Mouse (Mus musculus) urinary bladder, postnatal 4 days (tissue): ENCODE data around the gene Plch1.

Experiments used
- DNase-seq, 2 experiments: peaks; one replicate each; pipeline ENCODE4 v3.0.0; 2021 to 2022; ENCODE audit warnings: low spot score in 2 of 2

The Plch1 gene

DNA sequence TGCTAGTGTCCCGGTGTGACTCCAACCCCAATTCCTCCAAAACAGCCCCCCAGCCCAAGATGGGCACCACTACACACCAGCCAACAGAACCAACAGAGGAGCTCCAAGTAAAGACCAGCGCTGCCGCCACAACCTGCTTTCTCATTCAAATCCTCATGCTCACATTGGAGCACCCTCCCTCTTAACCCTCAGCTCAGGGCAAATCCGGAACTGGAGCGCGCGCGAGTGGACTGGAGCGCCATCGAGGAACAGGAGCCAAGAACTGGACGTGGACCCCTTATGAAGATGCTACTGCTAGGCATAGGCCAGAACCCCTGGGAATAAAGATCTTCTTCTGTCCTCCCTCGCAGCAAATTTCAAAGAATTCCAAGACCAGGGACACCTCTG is at the start of gene Plch1:
TSS of gene Plch1 (minus strand) at position 164 of the 387 bp plus-strand sequence.
- peak in 1 of 2 experiments; percentile 61 for DNase-seq

DNA sequence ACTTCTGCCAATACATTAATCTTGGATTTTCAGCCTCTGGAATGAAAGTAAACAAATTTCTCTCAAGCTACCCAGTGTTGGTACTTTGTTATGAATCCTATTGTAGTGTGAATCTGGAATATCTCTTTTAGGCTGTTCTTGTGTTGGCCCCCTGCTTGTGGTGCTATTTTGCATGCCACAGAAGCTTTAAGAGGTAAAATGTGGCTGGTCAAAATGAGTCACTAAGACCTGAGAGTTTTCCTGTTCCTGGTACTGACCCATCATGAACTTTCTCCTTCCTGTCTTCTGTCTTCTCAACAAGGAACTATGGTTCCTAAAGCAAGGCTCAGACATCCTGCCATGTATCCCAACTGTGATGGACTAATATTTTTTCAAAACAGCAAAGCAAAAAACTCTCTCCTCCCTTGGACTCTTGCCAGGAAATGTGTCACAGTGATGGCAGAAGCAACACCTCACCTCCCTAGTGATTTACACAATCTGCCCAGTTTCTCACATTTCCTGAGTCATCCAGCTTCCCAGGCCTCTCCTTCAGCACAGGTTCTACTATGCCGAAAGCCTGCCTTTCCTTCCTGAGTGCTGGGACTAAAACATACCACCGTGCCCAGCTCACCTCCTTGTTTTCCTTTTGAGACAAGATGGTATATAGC is 42.1 kb upstream of the Plch1 start:
- DNase-seq = no peak

DNA sequence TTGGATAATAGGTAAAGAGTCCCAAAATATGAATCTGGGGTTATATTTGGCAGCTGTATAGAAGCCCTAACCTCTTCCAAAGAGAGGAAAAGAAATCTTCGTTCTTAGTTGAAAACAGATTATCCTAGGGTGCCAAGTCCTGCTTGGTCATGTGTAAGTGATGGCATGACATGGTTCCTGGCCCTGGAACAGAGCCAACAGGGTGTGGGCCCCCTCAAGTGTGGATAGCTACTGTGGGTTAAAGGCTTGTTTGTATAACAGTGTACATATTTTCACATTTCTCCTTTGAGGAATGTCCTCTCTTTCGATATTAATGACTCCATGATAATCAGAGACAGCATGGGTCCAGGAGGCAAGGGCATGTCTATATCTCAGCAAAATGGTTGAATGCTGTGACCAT is 39.7 kb upstream of the Plch1 start:
- no peak for DNase-seq

DNA sequence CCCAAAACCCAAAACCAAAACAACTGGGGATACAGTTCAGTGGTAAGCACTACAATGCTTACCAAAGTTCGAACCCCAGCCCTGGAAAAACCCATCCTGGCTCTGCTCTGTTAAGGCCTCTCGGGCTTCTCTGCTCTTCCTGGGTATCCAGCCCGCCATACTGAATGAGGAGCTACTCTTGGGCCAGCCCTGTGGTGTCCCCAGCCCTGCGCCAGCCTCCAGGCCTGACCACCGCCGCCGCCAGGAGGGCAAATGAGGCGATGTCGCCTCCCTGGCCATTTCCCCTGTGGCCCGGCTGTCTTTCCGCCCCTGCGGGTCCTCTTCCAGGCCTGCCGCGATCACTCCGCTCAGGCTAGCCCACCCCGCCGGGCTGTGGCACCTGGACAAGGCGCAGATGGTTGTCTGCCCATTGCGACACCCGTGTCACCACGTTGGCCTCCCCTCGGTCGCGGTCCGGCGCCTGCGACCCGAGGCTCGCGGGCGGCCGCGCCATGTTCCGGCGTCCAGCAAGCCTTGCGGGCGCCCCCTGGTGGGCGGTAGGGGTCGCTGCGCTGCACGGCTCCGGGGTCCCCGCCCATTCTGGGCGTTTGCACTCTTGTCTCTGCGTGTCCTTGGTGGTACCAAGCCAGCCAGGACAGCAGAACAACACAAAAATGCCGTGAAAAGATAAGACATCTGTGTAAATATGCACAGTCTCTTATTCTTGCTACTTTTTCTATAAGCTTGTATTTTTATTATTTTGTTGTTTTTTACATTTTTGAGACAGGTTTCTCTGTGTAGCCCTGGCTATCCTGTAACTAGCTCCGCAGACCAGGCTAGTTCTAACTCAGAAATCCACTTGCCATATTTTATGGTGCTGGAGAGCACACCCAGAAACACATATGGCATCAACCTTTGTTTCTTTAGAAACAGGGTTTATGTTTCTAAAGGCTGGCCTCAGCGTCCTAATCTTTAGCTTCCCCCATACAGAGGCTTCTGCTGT is 29.9 kb upstream of the Plch1 start, which contains the start of gene E130311K13Rik:
TSS of gene E130311K13Rik (minus strand) at position 595 of the 982 bp plus-strand sequence.
- peak; percentile 88 to 91 for DNase-seq

DNA sequence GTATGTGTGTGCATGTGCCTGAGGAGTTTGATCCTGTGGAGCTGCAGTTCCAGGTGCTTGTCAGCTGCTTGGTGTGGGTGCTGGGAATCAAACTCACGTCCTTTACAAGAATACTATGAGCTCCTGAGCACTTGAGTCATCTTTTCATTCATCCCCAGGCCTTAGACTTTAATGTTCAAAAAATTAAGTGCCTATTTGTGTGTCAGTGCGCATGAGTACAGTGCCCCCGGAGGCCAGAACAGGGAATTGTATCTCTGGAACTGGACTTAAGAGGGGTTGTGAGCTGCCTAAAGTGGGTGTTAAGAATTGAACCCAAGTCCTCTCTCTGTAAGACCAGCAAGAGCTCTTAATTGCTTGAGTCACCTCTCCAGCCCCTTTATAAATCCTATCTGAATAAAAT is 20.4 kb upstream of the Plch1 start:
- no peak for DNase-seq

DNA sequence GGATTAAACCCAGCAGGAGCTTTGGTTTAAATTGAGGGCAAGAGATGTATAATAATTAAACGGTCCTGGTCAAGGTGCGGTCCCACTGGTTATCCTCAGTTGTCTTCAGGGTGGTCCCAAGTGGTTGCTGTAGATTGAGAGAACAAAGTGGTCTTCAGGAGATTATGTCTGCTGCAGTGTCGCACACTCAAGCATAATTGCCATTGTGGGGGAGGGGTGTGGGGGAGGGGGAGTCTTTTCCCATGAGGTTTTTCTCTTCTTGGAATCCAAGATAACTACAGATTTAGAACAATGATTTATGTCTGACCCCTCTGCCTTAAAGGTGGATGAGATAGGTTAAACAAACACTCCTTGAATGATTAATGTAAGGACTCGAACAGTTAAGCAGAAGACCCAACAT is 11.0 kb upstream of the Plch1 start:
- no peak for DNase-seq

DNA sequence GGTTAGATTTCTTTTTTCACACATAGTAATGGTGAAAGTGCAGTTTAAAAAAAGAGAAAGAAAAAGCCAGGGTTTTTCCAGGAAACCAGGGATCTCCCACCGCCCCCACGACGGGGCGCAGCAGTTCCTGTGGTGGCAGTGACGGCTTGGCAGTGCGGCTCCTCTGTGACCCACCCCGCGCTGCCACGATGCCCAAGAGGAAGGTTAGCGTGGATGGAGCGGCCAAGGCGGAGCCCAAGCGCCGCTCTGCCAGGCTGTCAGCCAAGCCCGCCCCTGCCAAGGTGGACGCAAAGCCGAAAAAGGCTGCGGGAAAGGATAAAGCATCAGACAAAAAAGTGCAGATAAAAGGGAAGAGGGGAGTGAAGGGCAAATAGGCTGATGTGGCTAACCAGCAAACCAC is 6.0 kb upstream of the Plch1 start:
- no peak for DNase-seq

DNA sequence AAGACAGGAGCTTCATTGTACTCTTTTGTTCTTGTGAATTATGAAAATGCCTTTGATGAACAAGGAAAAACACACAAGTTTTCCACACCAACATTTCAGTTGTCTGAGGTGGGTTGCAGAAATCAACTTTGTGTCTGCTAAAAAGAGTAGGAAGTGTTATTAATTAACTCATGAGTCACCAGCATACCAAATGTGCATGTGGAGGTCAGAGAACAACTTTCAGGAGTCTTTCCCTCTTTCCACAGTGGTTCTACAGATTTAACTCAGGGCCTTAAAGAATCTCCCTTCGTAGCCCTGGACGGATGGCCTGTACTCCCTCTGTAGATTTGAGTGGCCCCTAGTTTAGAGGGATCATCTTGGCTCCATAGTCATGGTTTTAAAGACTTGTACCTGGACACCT is 4.9 kb upstream of the Plch1 start:
- no peak for DNase-seq

DNA sequence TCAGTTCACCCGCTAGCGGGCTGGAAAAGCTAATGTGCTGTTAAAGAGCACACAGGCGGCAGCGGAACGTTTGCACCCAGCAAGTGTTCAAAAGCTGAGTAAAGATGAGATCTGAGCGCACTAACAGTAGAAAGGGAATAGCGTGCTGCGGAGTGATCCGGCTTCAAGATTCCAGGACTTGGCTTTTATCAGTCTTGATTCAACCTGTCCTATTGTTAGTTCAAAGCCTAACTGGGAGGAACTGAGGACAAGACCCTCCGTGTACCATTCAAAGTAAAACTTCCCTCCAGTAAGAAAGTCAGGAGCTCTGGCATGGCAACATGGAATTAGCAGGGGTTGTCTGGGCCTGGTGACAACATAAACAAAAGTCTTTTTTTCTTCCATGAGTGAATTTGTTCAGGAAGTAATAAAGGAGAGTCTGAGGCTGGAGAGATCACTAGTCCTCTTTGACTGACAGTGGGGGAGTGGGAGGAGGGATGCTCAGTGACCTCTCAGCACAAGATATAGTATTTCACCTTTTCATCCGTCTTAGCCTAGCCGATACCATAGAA is 824 bp upstream of the Plch1 start:
- DNase-seq = no peak

DNA sequence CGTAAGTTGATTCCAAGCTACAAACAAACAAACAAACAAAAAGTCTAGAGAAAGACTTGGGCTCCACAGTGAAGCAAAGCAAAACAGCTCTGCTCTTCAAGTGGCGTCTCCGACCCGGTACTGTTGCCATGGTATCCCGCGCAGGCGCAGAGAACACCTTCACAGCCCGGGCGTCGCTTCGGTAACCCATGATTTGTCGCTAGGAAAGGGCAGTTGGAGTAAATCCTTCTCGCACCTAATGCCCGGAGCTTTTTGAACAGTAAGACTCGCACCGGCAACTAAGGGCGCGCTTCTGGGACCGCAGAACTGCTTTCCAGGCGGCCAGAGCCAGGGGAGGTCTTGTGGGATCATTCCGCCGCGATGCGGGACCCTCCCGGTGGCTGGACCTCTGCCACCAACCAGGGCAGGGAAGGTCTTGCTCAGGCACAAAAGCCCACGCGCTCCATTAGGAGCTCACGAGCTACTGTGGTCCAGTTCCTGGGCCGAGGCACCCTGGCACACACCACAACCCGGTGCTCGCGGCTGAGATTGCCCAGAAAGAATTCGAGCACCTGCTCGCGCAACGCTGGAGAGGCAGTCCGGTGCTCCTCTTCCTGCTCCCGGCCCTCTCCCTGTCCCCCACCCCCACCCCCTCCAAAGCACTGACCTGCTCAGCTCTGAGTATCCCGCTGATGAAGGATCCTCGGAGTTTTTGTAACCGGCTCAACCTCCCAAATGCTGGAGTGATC is 527 bp downstream of the Plch1 start:
- DNase-seq = peak; percentile 55 to 72

DNA sequence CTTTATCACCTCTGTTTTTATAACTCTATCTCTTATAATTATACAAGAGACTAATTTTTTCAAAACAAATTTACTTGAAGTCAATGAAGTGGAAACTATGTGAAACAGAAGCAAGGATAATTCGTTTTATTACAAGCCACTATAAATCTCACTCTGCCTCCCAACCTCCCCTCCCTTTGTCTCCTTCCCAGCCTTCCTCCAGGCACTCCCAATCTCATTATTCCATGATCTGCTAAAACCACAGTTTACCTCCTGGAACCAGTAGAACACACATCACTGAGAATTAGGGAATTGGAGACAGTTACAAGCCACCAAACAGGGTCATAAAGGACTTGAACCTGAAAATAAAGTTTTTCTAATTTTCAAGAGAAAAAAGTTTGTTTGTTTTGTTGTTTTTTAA is 2.1 kb downstream of the Plch1 start:
- no peak for DNase-seq

DNA sequence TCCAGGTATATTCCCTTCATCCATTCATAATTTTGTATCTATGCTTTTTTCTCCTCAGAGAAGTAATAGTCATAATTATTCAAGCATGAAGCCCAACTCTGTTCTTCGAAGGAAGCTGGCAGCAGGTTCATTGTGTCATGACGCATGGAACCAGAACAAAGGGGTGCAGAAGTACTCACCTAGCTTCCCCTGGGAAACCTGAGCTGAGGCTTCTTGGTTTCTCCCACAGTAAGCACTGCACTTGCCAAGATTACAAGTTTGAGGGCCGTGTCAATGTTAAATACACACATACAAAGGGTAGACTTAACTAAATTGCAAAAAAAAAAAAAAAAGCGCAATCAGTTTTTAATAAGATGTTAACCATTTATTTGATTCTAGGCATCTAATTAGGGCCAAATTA is 3.0 kb downstream of the Plch1 start:
- no peak for DNase-seq

DNA sequence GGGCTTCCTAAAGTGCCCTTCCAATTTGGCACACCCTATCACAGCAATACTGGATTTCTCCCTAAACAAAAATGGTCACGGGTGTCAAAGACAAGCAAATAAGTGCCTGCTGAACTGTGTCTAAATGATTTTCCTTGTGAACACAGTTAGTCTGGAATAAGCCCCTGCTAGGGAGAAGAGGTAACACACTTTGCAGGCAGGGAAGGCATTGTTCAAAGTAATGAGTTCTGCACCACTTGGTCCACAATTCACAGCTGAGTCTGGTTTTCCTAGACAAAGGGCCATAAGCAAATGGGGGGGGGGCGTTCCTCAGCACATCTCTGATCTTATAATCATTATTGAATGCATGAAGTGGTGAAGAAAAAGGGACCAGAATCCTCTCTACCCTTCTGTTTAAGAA is 3.5 kb downstream of the Plch1 start:
- DNase-seq = no peak

DNA sequence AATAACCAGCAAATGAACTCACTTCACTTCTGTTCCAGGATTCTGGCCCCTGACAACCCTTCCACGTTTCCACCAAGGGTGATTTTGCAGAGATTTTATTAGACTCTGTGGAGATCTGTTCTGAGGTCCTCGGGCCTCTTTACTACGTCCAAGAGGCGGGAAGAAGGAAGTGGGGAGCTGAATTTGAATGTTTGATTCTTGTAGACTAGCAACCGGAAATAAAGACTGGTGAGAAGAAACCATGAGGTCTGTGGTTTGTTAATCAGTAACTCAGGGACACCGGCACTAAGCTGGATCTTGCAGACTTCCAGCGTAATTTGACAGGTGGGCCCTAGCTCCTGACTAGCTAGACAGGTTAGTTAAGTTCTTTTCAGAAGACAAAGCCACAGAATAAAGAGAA is 5.6 kb downstream of the Plch1 start:
- DNase-seq = no peak

DNA sequence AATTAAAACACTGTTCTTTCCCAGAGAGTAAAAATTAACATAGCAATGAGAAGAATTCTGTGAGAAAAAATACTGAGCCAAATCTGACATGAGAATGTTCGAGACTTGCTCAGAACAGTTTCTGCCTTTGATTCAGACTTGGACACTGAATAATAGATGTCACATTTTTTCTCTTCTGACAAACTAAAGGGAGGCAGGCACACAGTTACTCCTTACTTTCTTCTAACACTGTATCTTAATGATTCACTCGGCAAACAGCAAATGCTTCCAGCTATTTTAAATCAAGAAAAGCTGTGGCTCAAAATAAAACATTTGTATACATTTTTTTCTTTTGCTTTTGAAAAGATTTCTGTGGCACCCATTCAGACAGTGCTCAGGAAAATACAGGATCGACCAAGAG is 7.1 kb downstream of the Plch1 start:
- DNase-seq = no peak

DNA sequence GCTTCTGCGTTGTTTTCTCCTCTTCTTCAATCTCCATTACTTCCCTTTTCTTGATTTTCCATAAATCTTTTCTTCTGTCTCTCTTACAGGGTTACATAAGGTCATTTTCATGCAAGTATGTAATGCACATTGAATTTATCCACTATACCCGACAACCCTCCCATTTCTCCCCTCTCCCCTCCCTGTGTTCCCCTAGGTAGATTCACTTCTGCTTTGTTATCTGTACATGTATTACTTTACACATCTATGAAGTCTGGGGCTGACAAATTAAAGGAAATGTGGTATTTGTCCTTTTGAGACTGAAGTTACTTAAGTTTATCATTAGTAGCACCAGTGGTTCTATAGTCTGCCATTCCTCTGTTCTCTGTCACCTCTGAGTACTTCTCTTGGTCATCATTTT is 18.2 kb downstream of the Plch1 start:
- no peak for DNase-seq

DNA sequence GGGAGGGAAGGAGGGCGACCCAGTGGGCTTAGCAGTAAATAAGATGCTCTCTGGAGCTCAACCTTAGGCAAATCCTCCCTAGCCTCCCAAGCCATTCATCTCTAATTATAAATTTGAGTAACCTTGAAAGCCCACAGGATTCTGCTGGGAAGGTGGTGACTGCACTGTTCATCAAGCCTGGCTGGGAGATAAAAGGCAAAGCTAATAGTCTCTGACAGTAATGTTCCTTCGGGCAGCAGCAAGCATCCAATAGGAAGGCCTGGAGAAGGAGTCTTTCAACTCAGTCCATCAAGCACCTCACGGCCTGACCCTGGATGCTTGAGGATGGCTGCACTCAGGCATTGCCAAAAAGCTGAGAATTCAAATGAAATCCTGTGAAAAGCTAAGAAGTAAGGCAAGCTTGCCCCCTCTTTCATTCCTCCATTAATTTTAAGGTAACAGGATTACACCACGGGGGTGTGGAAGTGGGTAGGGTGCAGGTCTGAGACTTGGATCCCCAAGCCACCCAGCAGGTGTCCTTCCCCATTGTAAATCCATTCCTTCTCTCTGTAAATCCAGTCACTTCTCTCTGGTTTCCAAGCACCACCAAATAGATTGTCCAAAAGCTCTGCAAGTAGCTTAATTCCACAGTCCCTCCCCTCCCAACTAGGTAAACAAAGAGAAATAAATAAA is 20.1 kb downstream of the Plch1 start:
- no peak for DNase-seq

DNA sequence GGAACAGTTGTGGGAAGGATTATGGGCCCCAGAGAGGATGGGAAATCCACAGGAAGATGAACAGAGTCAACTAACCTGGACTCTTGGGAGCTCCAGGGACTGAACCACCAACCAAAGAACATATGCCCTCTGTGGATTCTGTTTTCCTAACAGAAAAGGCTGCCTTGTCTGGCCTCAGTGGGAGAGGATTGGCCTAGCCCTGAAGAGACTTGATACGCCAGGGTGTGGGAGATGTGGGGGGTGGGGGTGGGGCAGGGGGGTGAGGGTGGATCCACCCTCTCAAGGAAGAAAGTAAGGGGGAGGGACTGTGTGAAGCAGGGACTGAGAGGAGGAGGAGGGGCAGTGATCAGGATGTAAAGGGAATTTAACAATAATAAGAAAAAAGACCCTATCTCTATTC is 26.5 kb downstream of the Plch1 start:
- no peak for DNase-seq

DNA sequence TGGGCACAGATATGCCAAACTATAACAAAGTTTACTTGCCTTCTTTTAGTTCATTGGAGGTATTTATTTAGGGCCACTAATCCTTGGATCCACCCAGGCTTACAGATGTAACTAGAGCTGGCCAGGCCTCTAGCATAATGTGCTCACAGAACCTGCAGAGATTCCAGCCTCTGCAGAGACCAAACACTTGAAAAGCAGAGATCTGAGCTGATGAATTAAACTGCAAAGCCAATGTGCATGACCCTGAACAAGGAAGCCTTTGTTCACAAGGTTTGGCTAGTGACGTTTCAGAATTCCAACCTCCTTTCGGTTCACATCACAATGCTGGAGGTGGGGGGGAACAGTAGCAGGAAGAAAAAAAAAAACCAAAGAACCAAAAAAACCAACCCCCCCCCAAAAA is 28.0 kb downstream of the Plch1 start:
- DNase-seq = no peak

DNA sequence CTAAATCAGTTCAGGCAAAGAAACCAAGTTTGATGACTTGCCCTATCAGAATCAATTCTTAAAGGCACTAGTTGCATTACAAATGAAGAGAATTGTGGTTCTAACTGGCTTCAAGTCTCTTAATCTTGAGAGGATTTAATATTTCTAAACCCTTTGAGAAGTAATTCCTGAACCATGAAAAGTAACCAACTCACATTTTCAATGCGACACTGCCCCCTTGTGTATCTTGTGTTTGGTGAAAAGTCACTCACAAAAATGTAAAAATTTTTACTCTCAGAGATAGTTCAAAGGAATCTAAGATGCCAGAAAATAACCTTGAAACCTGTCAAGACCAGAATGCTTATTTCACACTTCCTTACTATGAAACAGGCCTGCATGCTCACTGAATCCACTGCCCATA is 31.0 kb downstream of the Plch1 start:
- DNase-seq = no peak

DNA sequence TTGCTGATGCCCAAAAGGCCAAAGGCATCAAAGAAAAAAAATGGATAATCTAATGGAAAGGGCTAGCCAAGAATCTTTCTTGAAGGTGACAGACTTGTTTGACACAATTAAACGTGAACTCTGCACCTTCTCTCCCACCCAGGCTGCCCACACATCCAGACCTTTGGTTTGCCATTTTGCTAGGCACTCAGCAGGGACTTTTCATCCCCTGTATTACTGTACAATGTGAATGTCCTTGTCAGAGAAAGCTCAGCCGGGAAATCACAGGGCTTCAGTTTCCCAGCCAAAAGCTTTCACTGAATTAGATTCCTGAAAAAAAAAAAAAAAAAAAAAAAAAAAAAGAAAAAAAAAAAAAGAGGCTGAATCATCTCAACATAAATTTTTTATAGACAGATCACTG is 34.2 kb downstream of the Plch1 start:
- no peak for DNase-seq

DNA sequence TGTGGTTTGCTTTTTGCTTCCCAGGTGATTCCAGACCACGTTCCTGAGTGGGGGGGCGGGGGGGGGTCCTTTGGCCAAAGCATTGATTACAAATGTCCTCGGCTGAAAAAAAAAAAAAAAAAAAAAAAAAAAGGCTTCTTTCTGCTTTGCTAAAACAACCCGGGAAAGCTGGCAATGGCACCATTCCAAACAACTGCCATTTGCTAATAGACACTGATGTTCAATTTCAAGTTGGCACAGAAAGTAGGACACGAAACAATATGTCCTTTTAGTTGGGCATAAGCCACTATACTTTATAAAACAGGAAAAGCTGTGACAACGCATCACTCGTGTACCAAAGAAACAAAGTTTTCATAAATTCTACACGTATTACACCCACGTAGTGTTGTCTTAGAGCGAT is 36.6 kb downstream of the Plch1 start:
- DNase-seq = no peak
